Mouse (Mus musculus) yolk sac, embryonic 10.5 days (tissue): ENCODE measurements around the gene Gm21797.
"Not testable (repeated sequence)": the region's sequence is repeated elsewhere in the genome, so short reads cannot be mapped to it uniquely, and the experiment has no call there.

Experiments used
- DNase-seq: peaks from one replicate; pipeline ENCODE4 v3.0.0-alpha.2; 2017; ENCODE audit warnings: low spot score

Gene Gm21797

GRCm38 (mm10) chrY:40775665-40776064 is at the start of gene Gm21797:
Gene Gm21797, minus strand, starts transcription at chrY:40775765.
- not testable (repeated sequence) for DNase-seq

GRCm38 (mm10) chrY:40804614-40805013 is 29.0 kb upstream of the Gm21797 start, which contains the start of gene Gm20795:
Gene Gm20795, plus strand, starts transcription at chrY:40804914.
- not testable (repeated sequence) for DNase-seq
